Comparison of ENCODE assay signal across 13 mouse cellular contexts in genomic region chr9:65745456-65745855, GRCm38 (mm10).
A peak's percentile ranks its signal among the peaks of the same experiment; 100 is the strongest.
DNase-seq lines count a peak whose midpoint lies in the region; ATAC-seq lines count a peak whose summit lies in the region.
"Had no signal": no experiment of that assay in that cellular context is flagged by ENCODE, and none has a peak within 500 bp of the region (broad histone marks: within the 10 kb centered on the region; RNA-seq: fewer than 3 reads in every experiment).

No protein-coding gene starts in this region.

- H3K9me3 ChIP-seq in neural tube, embryonic 11.5 days (ENCODE audit: control insufficient read depth, low read length): no peaks in the 10 kb centered on the region
- no peaks in the 10 kb centered on the region for H3K9me3 ChIP-seq in hindbrain, embryonic 13.5 days
- no peaks in the 10 kb centered on the region for H3K9me3 ChIP-seq in neural tube, embryonic 14.5 days (ENCODE audit: control insufficient read depth, low read length)
- H3K9me3 ChIP-seq: embryonic facial prominence, embryonic 15.5 days; liver, embryonic 15.5 days had no signal

- H3K4me3 ChIP-seq in neural tube, embryonic 11.5 days (ENCODE audit: low read depth, low read length): no peak overlapping the region
- H3K4me3 ChIP-seq in hindbrain, embryonic 13.5 days: no peak overlapping the region
- H3K4me3 ChIP-seq in neural tube, embryonic 14.5 days (ENCODE audit: low read depth, low read length): no peak overlapping the region
- H3K4me3 ChIP-seq: embryonic facial prominence, embryonic 15.5 days; liver, embryonic 15.5 days had no signal

- no peaks in the 10 kb centered on the region for H3K36me3 ChIP-seq in neural tube, embryonic 11.5 days (ENCODE audit: control insufficient read depth, insufficient read depth, low read length)
- H3K36me3 ChIP-seq in hindbrain, embryonic 13.5 days: no peaks in the 10 kb centered on the region
- no peaks in the 10 kb centered on the region for H3K36me3 ChIP-seq in neural tube, embryonic 14.5 days (ENCODE audit: control insufficient read depth, insufficient read depth, low read length)
- H3K36me3 ChIP-seq: embryonic facial prominence, embryonic 15.5 days; liver, embryonic 15.5 days had no signal

- no peaks in the 10 kb centered on the region for H3K27me3 ChIP-seq in neural tube, embryonic 11.5 days (ENCODE audit: control insufficient read depth, insufficient read depth, low read length)
- H3K27me3 ChIP-seq in hindbrain, embryonic 13.5 days: no peaks in the 10 kb centered on the region
- H3K27me3 ChIP-seq in neural tube, embryonic 14.5 days (ENCODE audit: control insufficient read depth, insufficient read depth, low read length): no peaks in the 10 kb centered on the region
- H3K27me3 ChIP-seq: embryonic facial prominence, embryonic 15.5 days; liver, embryonic 15.5 days had no signal

- WGBS in neural tube, embryonic 11.5 days: 63% methylated on average over 5 of the region's 5 CpGs
- 47% methylated on average over 5 of the region's 5 CpGs for WGBS in hindbrain, embryonic 13.5 days
- 46% methylated on average over 5 of the region's 5 CpGs for WGBS in neural tube, embryonic 14.5 days

- ATAC-seq in neural tube, embryonic 11.5 days (ENCODE audit: insufficient read depth, low FRiP score, low TSS enrichment): no peak
- no peak for ATAC-seq in hindbrain, embryonic 13.5 days (ENCODE audit: low FRiP score)
- ATAC-seq in neural tube, embryonic 14.5 days (ENCODE audit: low read depth): no peak

- DNase-seq in heart, adult 11 months: peak; percentile 60
- no peak for DNase-seq in heart, adult 8-10 months (ENCODE audit: low spot score)
- no peak for DNase-seq in neural tube, embryonic 11.5 days (ENCODE audit: low spot score)
- no peak for DNase-seq in neural tube, embryonic 10.5 days (ENCODE audit: extremely low spot score, low spot score)
- no peak for DNase-seq in lung, postnatal 14 days
- DNase-seq in lung, postnatal 25 days (ENCODE audit: low spot score): no peak
- DNase-seq: adrenal gland, postnatal 14 days; cerebellum, adult 11-12 months; kidney, adult 9 months had no signal

- 0 out of 2 replicates have a peak overlapping the region, but pooled peaks have one; percentile 70 for H3K27ac ChIP-seq in neural tube, embryonic 11.5 days (ENCODE audit: low read depth, low read length)
- peak overlapping the region; percentile 90 for H3K27ac ChIP-seq in hindbrain, embryonic 13.5 days
- peak overlapping the region; percentile 84 for H3K27ac ChIP-seq in neural tube, embryonic 14.5 days (ENCODE audit: low read depth, low read length)
- H3K27ac ChIP-seq: liver, embryonic 15.5 days had no signal

- H3K9ac ChIP-seq in neural tube, embryonic 11.5 days (ENCODE audit: low read length): no peak overlapping the region
- no peak overlapping the region for H3K9ac ChIP-seq in hindbrain, embryonic 13.5 days
- no peak overlapping the region for H3K9ac ChIP-seq in neural tube, embryonic 14.5 days (replicated peaks; ENCODE audit: low read depth, low read length)
- H3K9ac ChIP-seq: embryonic facial prominence, embryonic 15.5 days; liver, embryonic 15.5 days had no signal

- no peak overlapping the region for H3K4me2 ChIP-seq in neural tube, embryonic 11.5 days (ENCODE audit: low read depth)
- no peak overlapping the region for H3K4me2 ChIP-seq in hindbrain, embryonic 13.5 days
- H3K4me2 ChIP-seq in neural tube, embryonic 14.5 days (ENCODE audit: low read depth, low read length): no peak overlapping the region
- H3K4me2 ChIP-seq: embryonic facial prominence, embryonic 15.5 days; liver, embryonic 15.5 days had no signal

- H3K4me1 ChIP-seq in neural tube, embryonic 11.5 days (ENCODE audit: control insufficient read depth, insufficient read depth, low read length): peaks cover 25% of the 10 kb centered on the region
- peaks cover 49% of the 10 kb centered on the region for H3K4me1 ChIP-seq in hindbrain, embryonic 13.5 days (replicated peaks)
- peaks cover 43% of the 10 kb centered on the region for H3K4me1 ChIP-seq in neural tube, embryonic 14.5 days (ENCODE audit: control insufficient read depth, insufficient read depth, low read length)
